Mouse (Mus musculus): ENCODE data around the gene Mkln1. TPM values are rescaled to one million over a fixed set of nuclear protein-coding genes. Genes with fewer than 3 reads are reported as not detected.

The Mkln1 gene
- total and polyA plus RNA-seq, 2 experiments from 2014 or later = 44.4 to 84.0 TPM

- Histone ChIP-seq H3K27ac (ENCODE audit: low read depth, low read length) (no peak overlapping the region), H3K4me2 (ENCODE audit: low read depth, low read length, poor library complexity, severe bottlenecking) (no peak overlapping the region), H3K27me3 (ENCODE audit: insufficient read depth, low read length) (no peaks in the 10 kb centered on the region), H3K36me3 (ENCODE audit: insufficient read depth, low read length) (0 out of 2 replicates have a peak, but pooled peaks cover 6% of the 10 kb centered on the region), H3K9me3 (ENCODE audit: low read length) (no peaks in the 10 kb centered on the region), H3K9ac (replicated peaks; ENCODE audit: low read length, poor library complexity, severe bottlenecking) (no peak overlapping the region), H3K4me1 (ENCODE audit: insufficient read depth, low read length) (peaks cover 5% of the 10 kb centered on the region; the same call in 1 of the 2 replicates), H3K4me3 (ENCODE audit: low read depth, low read length) (no peak overlapping the region)
- TF ChIP-seq CTCF (IDR thresholded peaks at IDR 0.05) = no peak
- WGBS = 95% methylated on average over 13 of the region's 13 CpGs
- ATAC-seq (ENCODE audit: low FRiP score) (no peak), DNase-seq (ENCODE audit: low spot score) (no peak)
Measured at GRCm38 (mm10) chr6:31524121-31524520, 125.6 kb downstream of the Mkln1 start.

DNA sequence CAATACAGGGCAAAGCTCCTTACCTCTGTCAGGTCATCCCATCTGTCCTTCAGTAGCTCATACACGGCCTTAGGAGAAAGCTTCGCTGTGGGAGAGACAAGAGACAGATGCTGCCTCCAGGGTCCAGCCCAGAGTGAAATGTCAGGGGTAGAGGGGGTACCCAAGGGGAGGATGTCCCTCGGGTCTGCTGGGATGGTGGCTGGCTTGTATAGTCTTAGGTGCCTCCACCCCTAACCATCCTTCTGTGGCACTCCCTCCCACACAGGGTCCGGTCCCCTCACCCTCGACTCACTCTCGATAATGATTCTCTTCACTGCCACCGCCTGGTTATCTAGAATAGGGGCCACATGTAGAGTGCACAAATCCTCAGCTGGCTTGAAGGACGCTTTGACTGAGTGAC lies 126.1 kb downstream of the Mkln1 start:
- WGBS = 91% methylated on average over 8 of the region's 8 CpGs
- ATAC-seq (ENCODE audit: low FRiP score) = no peak
- H3K36me3 ChIP-seq (ENCODE audit: insufficient read depth, low read length) = 0 out of 2 replicates have a peak, but pooled peaks cover 6% of the 10 kb centered on the region

DNA sequence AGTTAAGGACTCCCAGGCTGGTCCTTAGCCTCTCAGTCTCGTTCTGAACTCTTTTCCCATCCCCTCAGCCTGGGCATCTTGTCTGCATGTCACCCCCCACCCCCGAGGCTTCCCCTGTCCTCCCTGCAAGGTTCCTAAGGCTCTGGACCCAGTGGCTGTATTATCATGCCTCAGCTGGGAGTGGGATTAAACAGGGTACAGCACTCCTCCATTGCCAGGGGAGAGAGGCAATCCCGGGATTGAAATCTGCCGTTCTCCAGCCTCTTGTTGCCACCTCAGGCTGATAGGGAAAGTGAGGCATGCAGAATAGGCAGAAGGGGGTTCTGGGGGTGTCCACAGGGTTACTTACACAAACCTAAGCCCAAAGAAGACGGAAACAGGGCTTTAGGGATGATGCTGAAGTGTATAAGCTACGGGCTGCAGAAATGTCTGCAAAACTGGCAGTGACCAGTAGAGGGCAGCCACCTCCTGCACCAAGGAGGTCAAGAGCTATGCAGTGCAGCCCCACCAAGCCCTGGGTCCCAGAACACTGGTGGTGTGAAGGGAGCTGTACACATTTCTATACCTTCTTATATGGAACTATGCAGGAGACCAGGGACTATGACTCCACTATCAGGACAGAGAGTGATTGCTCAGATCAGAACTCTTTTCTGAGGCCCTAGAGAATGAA lies 126.8 kb downstream of the Mkln1 start:
- H3K9me3 ChIP-seq (ENCODE audit: low read length) = no peaks in the 10 kb centered on the region
- H3K27ac ChIP-seq (ENCODE audit: low read depth, low read length) = no peak overlapping the region
- peak; percentile 94 for TF ChIP-seq CTCF (IDR thresholded peaks at IDR 0.05)
- peaks cover 5% of the 10 kb centered on the region; the same call in 1 of the 2 replicates for H3K4me1 ChIP-seq (ENCODE audit: insufficient read depth, low read length)
- 0 out of 2 replicates have a peak, but pooled peaks cover 6% of the 10 kb centered on the region for H3K36me3 ChIP-seq (ENCODE audit: insufficient read depth, low read length)
- no peak overlapping the region for H3K9ac ChIP-seq (replicated peaks; ENCODE audit: low read length, poor library complexity, severe bottlenecking)
- peak; percentile 67 for ATAC-seq (ENCODE audit: low FRiP score)
- DNase-seq (ENCODE audit: low spot score) = peak; percentile 76
- H3K27me3 ChIP-seq (ENCODE audit: insufficient read depth, low read length) = no peaks in the 10 kb centered on the region
- 63% methylated on average over 6 of the region's 6 CpGs for WGBS
- H3K4me2 ChIP-seq (ENCODE audit: low read depth, low read length, poor library complexity, severe bottlenecking) = no peak overlapping the region
- H3K4me3 ChIP-seq (ENCODE audit: low read depth, low read length) = no peak overlapping the region

More for the DNA sequence above, 126.1 kb downstream of the Mkln1 start:
- no peak for DNase-seq (ENCODE audit: low spot score)
- Histone ChIP-seq H3K4me3 (ENCODE audit: low read depth, low read length) (no peak overlapping the region), H3K4me1 (ENCODE audit: insufficient read depth, low read length) (peaks cover 5% of the 10 kb centered on the region; the same call in 1 of the 2 replicates), H3K4me2 (ENCODE audit: low read depth, low read length, poor library complexity, severe bottlenecking) (no peak overlapping the region), H3K27ac (ENCODE audit: low read depth, low read length) (no peak overlapping the region), H3K9me3 (ENCODE audit: low read length) (no peaks in the 10 kb centered on the region), H3K9ac (replicated peaks; ENCODE audit: low read length, poor library complexity, severe bottlenecking) (no peak overlapping the region), H3K27me3 (ENCODE audit: insufficient read depth, low read length) (no peaks in the 10 kb centered on the region)
- no peak for TF ChIP-seq CTCF (IDR thresholded peaks at IDR 0.05)

GRCm38 (mm10) chr6:31526929-31527328 lies 128.4 kb downstream of the Mkln1 start:
- H3K36me3 ChIP-seq (ENCODE audit: insufficient read depth, low read length) = 0 out of 2 replicates have a peak, but pooled peaks cover 6% of the 10 kb centered on the region
- no peak overlapping the region for H3K27ac ChIP-seq (ENCODE audit: low read depth, low read length)
- no peaks in the 10 kb centered on the region for H3K27me3 ChIP-seq (ENCODE audit: insufficient read depth, low read length)
- no peak overlapping the region for H3K9ac ChIP-seq (replicated peaks; ENCODE audit: low read length, poor library complexity, severe bottlenecking)
- H3K4me2 ChIP-seq (ENCODE audit: low read depth, low read length, poor library complexity, severe bottlenecking) = no peak overlapping the region
- 89% methylated on average over 5 of the region's 5 CpGs for WGBS
- H3K4me1 ChIP-seq (ENCODE audit: insufficient read depth, low read length) = peaks cover 5% of the 10 kb centered on the region; the same call in 1 of the 2 replicates
- no peak for ATAC-seq (ENCODE audit: low FRiP score)
- DNase-seq (ENCODE audit: low spot score) = no peak
- H3K9me3 ChIP-seq (ENCODE audit: low read length) = no peaks in the 10 kb centered on the region
- TF ChIP-seq CTCF (IDR thresholded peaks at IDR 0.05) = no peak
- H3K4me3 ChIP-seq (ENCODE audit: low read depth, low read length) = no peak overlapping the region

DNA sequence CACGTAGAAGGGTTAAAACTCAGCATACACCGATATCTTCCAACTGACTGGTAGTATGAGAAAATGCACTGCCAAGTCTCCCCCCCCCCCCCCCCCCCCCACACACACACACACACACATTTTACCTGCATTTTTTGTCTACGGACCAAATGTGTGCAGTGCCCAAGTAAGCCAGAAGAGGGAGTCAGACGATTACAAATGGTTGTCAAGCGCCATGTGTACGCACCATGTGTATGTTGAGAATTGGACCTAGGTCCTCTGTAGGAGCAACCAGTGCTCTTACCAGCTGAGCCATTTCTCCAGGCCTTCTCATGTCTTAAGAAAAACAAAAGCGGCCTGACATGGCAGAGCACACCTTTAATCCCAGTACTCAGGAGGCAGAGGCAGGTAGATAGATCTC lies 129.4 kb downstream of the Mkln1 start:
- Histone ChIP-seq H3K4me3 (ENCODE audit: low read depth, low read length) (no peak overlapping the region), H3K4me2 (ENCODE audit: low read depth, low read length, poor library complexity, severe bottlenecking) (no peak overlapping the region), H3K9me3 (ENCODE audit: low read length) (no peaks in the 10 kb centered on the region), H3K27ac (ENCODE audit: low read depth, low read length) (no peak overlapping the region), H3K27me3 (ENCODE audit: insufficient read depth, low read length) (no peaks in the 10 kb centered on the region), H3K9ac (replicated peaks; ENCODE audit: low read length, poor library complexity, severe bottlenecking) (no peak overlapping the region), H3K36me3 (ENCODE audit: insufficient read depth, low read length) (0 out of 2 replicates have a peak, but pooled peaks cover 6% of the 10 kb centered on the region), H3K4me1 (ENCODE audit: insufficient read depth, low read length) (0 out of 2 replicates have a peak, but pooled peaks cover under 1% of the 10 kb centered on the region)
- TF ChIP-seq CTCF (IDR thresholded peaks at IDR 0.05) = peak; percentile 75
- 71% methylated on average over 7 of the region's 7 CpGs for WGBS
- ATAC-seq (ENCODE audit: low FRiP score) (no peak), DNase-seq (ENCODE audit: low spot score) (peak; percentile 73)

GRCm38 (mm10) chr6:31528339-31528738 lies 129.8 kb downstream of the Mkln1 start:
- H3K36me3 ChIP-seq (ENCODE audit: insufficient read depth, low read length) = 0 out of 2 replicates have a peak, but pooled peaks cover 6% of the 10 kb centered on the region
- H3K27ac ChIP-seq (ENCODE audit: low read depth, low read length) = no peak overlapping the region
- H3K4me1 ChIP-seq (ENCODE audit: insufficient read depth, low read length) = no peaks in the 10 kb centered on the region
- H3K9me3 ChIP-seq (ENCODE audit: low read length) = no peaks in the 10 kb centered on the region
- no peaks in the 10 kb centered on the region for H3K27me3 ChIP-seq (ENCODE audit: insufficient read depth, low read length)
- DNase-seq (ENCODE audit: low spot score) (no peak), ATAC-seq (ENCODE audit: low FRiP score) (no peak)
- no peak for TF ChIP-seq CTCF (IDR thresholded peaks at IDR 0.05)
- 76% methylated on average over 5 of the region's 5 CpGs for WGBS
- H3K9ac ChIP-seq (replicated peaks; ENCODE audit: low read length, poor library complexity, severe bottlenecking) = no peak overlapping the region
- no peak overlapping the region for H3K4me3 ChIP-seq (ENCODE audit: low read depth, low read length)
- H3K4me2 ChIP-seq (ENCODE audit: low read depth, low read length, poor library complexity, severe bottlenecking) = no peak overlapping the region

Data from midbrain, postnatal 0 days (tissue).